Mouse (Mus musculus) ES-E14 (cell line): ENCODE results near the gene Kcnn1. TPM values are rescaled to one million over a fixed set of nuclear protein-coding genes. Genes with fewer than 3 reads are reported as not detected.

ENCODE experiments used
- DNase-seq: peaks from one replicate; pipeline ENCODE4 v3.0.0-alpha.2; 2013; ENCODE audit warnings: low read depth, low spot score
- H3K27ac ChIP-seq: 2 replicates; pipeline ENCODE4 v1.5.1; 2012; ENCODE audit warnings: low read depth, mild to moderate bottlenecking, low read length, moderate library complexity, mixed read lengths; ENCODE audit not compliant: poor library complexity, insufficient read depth, severe bottlenecking
- H3K36me3 ChIP-seq: 2 replicates; pipeline ENCODE4 v1.6.1; 2012; ENCODE audit warnings: mild to moderate bottlenecking, low read length, moderate library complexity, mixed read lengths; ENCODE audit not compliant: control insufficient read depth, poor library complexity, insufficient read depth, severe bottlenecking
- H3K4me1 ChIP-seq, 2 experiments: fragments of 150-350 bp in 1 of 2; sonication (generic) in 1 of 2; 2 replicates each; pipeline ENCODE4 v1.6.1; 2012; ENCODE audit warnings: low read length in 2 of 2, mild to moderate bottlenecking in 1 of 2, mixed read lengths in 1 of 2; ENCODE audit not compliant: control insufficient read depth in 2 of 2, insufficient read depth in 2 of 2, poor library complexity in 1 of 2
- H3K4me3 ChIP-seq, 2 experiments: fragments of 150-350 bp in 1 of 2; sonication (generic) in 1 of 2; 2 replicates each; pipeline ENCODE4 v1.5.1; 2012; ENCODE audit warnings: low read length in 2 of 2, low read depth in 1 of 2, mild to moderate bottlenecking in 1 of 2, mixed read lengths in 1 of 2; ENCODE audit not compliant: insufficient read depth in 1 of 2, poor library complexity in 1 of 2, severe bottlenecking in 1 of 2
- H3K9ac ChIP-seq: 2 replicates; pipeline ENCODE4 v1.6.1; 2012; ENCODE audit warnings: low read depth, mild to moderate bottlenecking, low read length, mixed read lengths; ENCODE audit not compliant: poor library complexity, insufficient read depth, severe bottlenecking
- H3K9me3 ChIP-seq: fragments of 150-350 bp; sonication (generic); 2 replicates; pipeline ENCODE4 v1.6.1; 2012; ENCODE audit warnings: low read depth, mild to moderate bottlenecking, low read length; ENCODE audit not compliant: control insufficient read depth, insufficient read depth
- CHD2 ChIP-seq: IDR thresholded peaks from 2 replicates; pipeline ENCODE4 v1.6.1; 2014; ENCODE audit warnings: mild to moderate bottlenecking, low read depth, low read length, inconsistent platforms
- HCFC1 ChIP-seq: IDR thresholded peaks from 2 replicates; pipeline ENCODE4 v1.6.1; 2012; ENCODE audit warnings: low read length, inconsistent platforms, borderline replicate concordance; ENCODE audit not compliant: insufficient read depth
- MAFK ChIP-seq: IDR thresholded peaks from 2 replicates; pipeline ENCODE4 v1.6.1; 2014; ENCODE audit warnings: mild to moderate bottlenecking, low read depth, low read length, inconsistent platforms; ENCODE audit not compliant: insufficient read depth
- ZC3H11A ChIP-seq: IDR thresholded peaks from 2 replicates; pipeline ENCODE4 v1.6.1; 2012; ENCODE audit warnings: low read depth, mild to moderate bottlenecking, inconsistent platforms, low read length, borderline replicate concordance
- ZNF384 ChIP-seq: IDR thresholded peaks from 2 replicates; pipeline ENCODE4 v1.6.1; 2012; ENCODE audit warnings: low read depth, low read length, inconsistent platforms
- in situ Hi-C, 2 experiments: fragments of 600-800 bp; cut with MboI; formaldehyde crosslinking; loops; one replicate each; pipeline ENCODE4 v1.15.1; 2025; ENCODE audit warnings: low sequenced_read_pairs in 2 of 2, inconsistent platforms in 1 of 2; ENCODE audit not compliant: unreplicated experiment in 2 of 2
- total RNA-seq: library from RNA; depleted of rRNA; stranded (reverse); fragments of 300-350 nt; gene quantifications from 2 replicates; pipeline ENCODE4 v1.2.3, GENCODE M21; 2012

The Kcnn1 gene
- total RNA-seq, 1 experiment: 3.7 TPM

GRCm38 (mm10) chr8:70884186-70884585 lies 21.1 kb upstream of the Kcnn1 start:
- Histone ChIP-seq H3K4me3 (no peak overlapping the region), H3K27ac (no peak overlapping the region), H3K9ac (no peak overlapping the region), H3K4me1 (peaks cover 4 to 29% of the 10 kb centered on the region in 2 experiments), H3K36me3 (no peaks in the 10 kb centered on the region), H3K9me3 (no peaks in the 10 kb centered on the region)
- in situ Hi-C loops: no loop called here
- TF ChIP-seq MAFK (no peak), ZC3H11A (no peak)
- DNase-seq: no peak

DNA sequence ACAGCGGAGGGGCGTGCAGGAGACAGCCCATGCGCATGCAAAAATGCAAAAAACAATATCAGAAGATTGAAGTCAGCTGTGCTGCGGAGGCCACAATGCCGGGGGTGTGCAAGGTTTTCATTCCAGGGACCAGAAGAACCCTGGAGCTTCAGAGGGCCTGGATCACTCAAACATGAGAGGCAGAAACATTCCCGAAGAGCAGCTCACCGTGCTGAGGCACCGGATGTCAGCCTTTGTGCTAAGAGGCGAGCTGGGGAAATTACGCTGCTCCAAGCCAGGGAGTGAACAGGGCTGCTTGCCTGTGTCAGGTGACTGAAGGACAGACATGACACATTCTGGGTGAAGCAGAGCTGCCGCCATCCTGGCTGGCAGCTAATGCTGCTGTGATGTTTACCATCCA lies 17.5 kb upstream of the Kcnn1 start:
- peak overlapping the region in 1 of 2 experiments; percentile 27; a peak in 1 of 4 replicates for H3K4me3 ChIP-seq
- peaks cover 0 to 28% of the 10 kb centered on the region in 2 experiments; a peak in 2 of 4 replicates for H3K4me1 ChIP-seq
- no peak for TF ChIP-seq MAFK
- TF ChIP-seq HCFC1: no peak
- no peak for TF ChIP-seq ZC3H11A
- TF ChIP-seq ZNF384: no peak
- TF ChIP-seq CHD2: no peak
- no peaks in the 10 kb centered on the region for H3K9me3 ChIP-seq
- DNase-seq: no peak
- in situ Hi-C loops: no loop called here
- peak overlapping the region; percentile 4; the same call in 1 of the 2 replicates for H3K9ac ChIP-seq
- H3K27ac ChIP-seq: 0 out of 2 replicates have a peak overlapping the region, but pooled peaks have one; percentile 12
- H3K36me3 ChIP-seq: no peaks in the 10 kb centered on the region

DNA sequence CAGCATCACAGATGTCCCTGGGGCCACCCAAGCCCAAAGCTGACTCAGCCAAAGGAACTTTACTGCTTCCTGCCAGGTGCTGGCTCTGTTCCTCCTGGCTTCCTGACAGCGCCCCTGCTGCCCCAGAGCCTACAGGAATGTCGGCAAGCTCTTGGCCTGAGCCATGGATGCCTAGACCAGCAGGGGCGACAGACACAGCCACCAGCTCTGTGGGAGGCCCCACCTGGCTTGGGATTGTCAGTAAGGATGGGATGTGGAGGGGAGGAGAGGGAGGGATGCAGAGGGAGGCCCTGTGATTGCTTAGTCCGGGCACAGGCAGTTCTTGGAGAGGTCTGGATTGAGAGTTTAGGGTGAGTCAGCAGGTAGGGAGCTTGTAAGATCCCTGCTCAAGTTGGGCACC lies 17.1 kb upstream of the Kcnn1 start:
- H3K9ac ChIP-seq: peak overlapping the region; percentile 4; the same call in 1 of the 2 replicates
- no peak overlapping the region for H3K27ac ChIP-seq
- no peaks in the 10 kb centered on the region for H3K36me3 ChIP-seq
- H3K4me1 ChIP-seq: peaks cover 0 to 25% of the 10 kb centered on the region in 2 experiments; a peak in 2 of 4 replicates
- in situ Hi-C loops: no loop called here
- DNase-seq: no peak
- no peak for TF ChIP-seq HCFC1
- TF ChIP-seq ZC3H11A: no peak
- TF ChIP-seq MAFK: 0 out of 2 replicates have a peak, but pooled peaks have one; percentile 52
- TF ChIP-seq CHD2: no peak
- no peaks in the 10 kb centered on the region for H3K9me3 ChIP-seq
- peak overlapping the region in 1 of 2 experiments; percentile 27; a peak in 1 of 4 replicates for H3K4me3 ChIP-seq

- in situ Hi-C loops: no loop called here
- Histone ChIP-seq H3K36me3 (no peaks in the 10 kb centered on the region), H3K4me1 (peaks cover 0 to 25% of the 10 kb centered on the region in 2 experiments; a peak in 2 of 4 replicates), H3K27ac (no peak overlapping the region), H3K4me3 (no peak overlapping the region), H3K9me3 (no peaks in the 10 kb centered on the region), H3K9ac (no peak overlapping the region)
- no peak for DNase-seq
- TF ChIP-seq CHD2: no peak
- TF ChIP-seq MAFK: no peak
- no peak for TF ChIP-seq ZC3H11A
- TF ChIP-seq HCFC1: no peak
Observed at GRCm38 (mm10) chr8:70879500-70879899, 16.4 kb upstream of the Kcnn1 start.

- in situ Hi-C loops: no loop called here
- no peaks in the 10 kb centered on the region for H3K9me3 ChIP-seq
Observed at GRCm38 (mm10) chr8:70878178-70878577, 15.1 kb upstream of the Kcnn1 start.

More at GRCm38 (mm10) chr8:70878178-70878577, 15.1 kb upstream of the Kcnn1 start:
- Histone ChIP-seq H3K36me3 (no peaks in the 10 kb centered on the region), H3K27ac (no peak overlapping the region), H3K4me1 (peaks cover 2 to 22% of the 10 kb centered on the region in 2 experiments; a peak in 3 of 4 replicates), H3K4me3 (no peak overlapping the region), H3K9ac (no peak overlapping the region)
- DNase-seq: no peak
- TF ChIP-seq ZC3H11A (no peak), HCFC1 (no peak), MAFK (no peak)
